Mouse (Mus musculus): ENCODE results near the gene Sectm1b. TPM values are rescaled to one million over a fixed set of nuclear protein-coding genes. Genes with fewer than 3 reads are reported as not detected.
"Not testable (repeated sequence)": the region's sequence is repeated elsewhere in the genome, so short reads cannot be mapped to it uniquely, and the experiment has no call there.

The Sectm1b gene
- polyA plus RNA-seq, 1 experiment from 2014 or later: not detected

DNA sequence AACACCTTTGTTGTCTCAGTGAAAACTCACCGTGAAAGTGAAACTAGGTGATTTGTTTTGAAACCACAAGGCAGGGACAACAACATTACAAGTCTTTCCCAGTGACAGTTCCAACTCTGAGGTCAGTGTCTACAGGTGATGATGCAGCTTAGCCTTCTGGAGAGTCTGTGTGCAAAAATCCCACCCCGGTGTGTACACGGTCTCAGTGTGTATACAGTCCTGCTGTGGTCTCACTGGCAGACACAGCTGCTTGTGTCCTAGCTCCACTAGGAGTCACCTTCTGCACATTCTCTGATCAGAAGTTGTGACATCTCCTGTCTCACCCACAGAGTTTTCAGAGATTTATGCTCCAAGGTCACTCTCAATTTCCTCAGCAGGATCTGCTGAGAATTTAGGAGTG lies 828 bp upstream of the Sectm1b start:
- no peak for ATAC-seq
- 90% methylated on average over 3 of the region's 3 CpGs for WGBS
- no peaks in the 10 kb centered on the region for H3K36me3 ChIP-seq

GRCm38 (mm10) chr11:121061615-121062014 lies 1.8 kb downstream of the Sectm1b start:
- WGBS: 87% methylated on average over 8 of the region's 8 CpGs
- Histone ChIP-seq H3K4me3 (replicated peaks) (no peak overlapping the region), H3K9ac (replicated peaks) (no peak overlapping the region), H3K36me3 (no peaks in the 10 kb centered on the region), H3K27me3 (no peaks in the 10 kb centered on the region), H3K4me2 (replicated peaks) (no peak overlapping the region), H3K9me3 (no peaks in the 10 kb centered on the region), H3K27ac (no peak overlapping the region), H3K4me1 (replicated peaks) (no peaks in the 10 kb centered on the region)
- ATAC-seq: no peak

More for the DNA sequence above, 828 bp upstream of the Sectm1b start:
- Histone ChIP-seq H3K27me3 (no peaks in the 10 kb centered on the region), H3K4me1 (replicated peaks) (no peaks in the 10 kb centered on the region), H3K4me3 (replicated peaks) (no peak overlapping the region), H3K9me3 (no peaks in the 10 kb centered on the region), H3K27ac (no peak overlapping the region), H3K9ac (replicated peaks) (no peak overlapping the region), H3K4me2 (replicated peaks) (no peak overlapping the region)

DNA sequence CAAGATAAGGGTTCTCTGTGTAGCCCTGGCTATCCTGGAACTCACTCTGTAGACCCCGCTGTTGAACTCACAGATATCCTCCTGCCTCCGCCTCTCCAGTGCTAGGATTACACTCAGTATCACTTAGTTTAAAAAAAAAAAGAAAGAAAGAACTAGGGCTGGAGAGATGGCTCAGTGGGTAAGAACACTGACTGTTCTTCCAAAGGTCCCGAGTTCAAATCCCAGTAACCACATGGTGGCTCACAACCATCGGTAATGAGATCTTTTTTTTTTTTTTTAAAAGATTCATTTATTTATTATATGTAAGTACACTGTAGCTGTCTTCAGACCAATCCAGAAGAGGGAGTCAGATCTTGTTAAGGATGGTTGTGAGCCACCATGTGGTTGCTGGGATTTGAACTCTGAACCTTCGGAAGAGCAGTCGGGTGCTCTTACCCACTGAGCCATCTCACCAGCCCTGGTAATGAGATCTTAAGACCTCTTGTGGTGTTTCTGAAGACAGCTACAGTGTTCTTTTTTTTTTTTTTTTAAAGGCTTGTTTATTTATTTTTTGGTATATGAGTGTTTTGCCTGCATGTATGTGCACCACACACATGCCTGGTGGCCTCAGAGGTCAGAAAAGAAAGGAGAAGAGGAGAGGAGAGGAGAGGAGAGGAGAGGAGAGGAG lies 2.8 kb downstream of the Sectm1b start:
- ATAC-seq; H3K36me3 ChIP-seq; H3K9ac ChIP-seq (replicated peaks); H3K4me3 ChIP-seq (replicated peaks); H3K9me3 ChIP-seq; H3K4me2 ChIP-seq (replicated peaks); H3K27me3 ChIP-seq; H3K27ac ChIP-seq; H3K4me1 ChIP-seq (replicated peaks): not testable (repeated sequence)
- 95% methylated on average over 6 of the region's 6 CpGs for WGBS

GRCm38 (mm10) chr11:121059471-121059870 lies 3.9 kb downstream of the Sectm1b start:
- 94% methylated on average over 4 of the region's 4 CpGs for WGBS
- Histone ChIP-seq H3K36me3 (no peaks in the 10 kb centered on the region), H3K4me3 (replicated peaks) (no peak overlapping the region), H3K4me2 (replicated peaks) (no peak overlapping the region), H3K27me3 (no peaks in the 10 kb centered on the region), H3K9me3 (no peaks in the 10 kb centered on the region), H3K9ac (replicated peaks) (no peak overlapping the region), H3K4me1 (replicated peaks) (no peaks in the 10 kb centered on the region), H3K27ac (no peak overlapping the region)
- ATAC-seq: no peak

- no peaks in the 10 kb centered on the region for H3K27me3 ChIP-seq
- ATAC-seq: no peak
- no peak overlapping the region for H3K4me2 ChIP-seq (replicated peaks)
- 89% methylated on average over 4 of the region's 4 CpGs for WGBS
- H3K4me1 ChIP-seq (replicated peaks): no peaks in the 10 kb centered on the region
- H3K9ac ChIP-seq (replicated peaks): no peak overlapping the region
- no peak overlapping the region for H3K4me3 ChIP-seq (replicated peaks)
- H3K27ac ChIP-seq: no peak overlapping the region
- H3K9me3 ChIP-seq: no peaks in the 10 kb centered on the region
- H3K36me3 ChIP-seq: no peaks in the 10 kb centered on the region
Observed at GRCm38 (mm10) chr11:121058956-121059355, 4.4 kb downstream of the Sectm1b start.

DNA sequence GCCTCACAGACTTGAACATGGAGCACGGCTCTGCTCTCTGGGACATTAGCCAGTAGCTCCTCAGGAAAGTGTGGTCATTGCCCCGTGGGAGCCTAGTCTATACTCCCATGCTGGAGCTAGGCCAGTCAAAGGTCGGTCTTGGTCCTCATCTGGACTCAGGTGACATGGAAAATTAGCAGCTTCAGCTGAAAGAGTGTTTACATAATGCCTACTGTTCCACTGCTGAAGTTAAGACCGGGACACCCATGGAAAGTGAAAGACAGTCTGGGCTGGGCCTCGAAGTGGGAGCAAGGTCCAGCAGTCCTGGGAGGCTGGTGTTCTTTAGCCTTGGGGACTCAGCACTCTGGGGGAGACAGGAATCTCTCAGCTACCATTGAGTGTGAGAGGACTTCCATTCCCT lies 5.2 kb downstream of the Sectm1b start:
- WGBS: 86% methylated on average over 5 of the region's 5 CpGs
- H3K36me3 ChIP-seq: no peaks in the 10 kb centered on the region
- H3K9me3 ChIP-seq: no peaks in the 10 kb centered on the region
- no peak overlapping the region for H3K9ac ChIP-seq (replicated peaks)
- no peak for ATAC-seq
- no peaks in the 10 kb centered on the region for H3K27me3 ChIP-seq
- H3K4me2 ChIP-seq (replicated peaks): no peak overlapping the region
- H3K4me1 ChIP-seq (replicated peaks): no peaks in the 10 kb centered on the region
- no peak overlapping the region for H3K27ac ChIP-seq
- no peak overlapping the region for H3K4me3 ChIP-seq (replicated peaks)

DNA sequence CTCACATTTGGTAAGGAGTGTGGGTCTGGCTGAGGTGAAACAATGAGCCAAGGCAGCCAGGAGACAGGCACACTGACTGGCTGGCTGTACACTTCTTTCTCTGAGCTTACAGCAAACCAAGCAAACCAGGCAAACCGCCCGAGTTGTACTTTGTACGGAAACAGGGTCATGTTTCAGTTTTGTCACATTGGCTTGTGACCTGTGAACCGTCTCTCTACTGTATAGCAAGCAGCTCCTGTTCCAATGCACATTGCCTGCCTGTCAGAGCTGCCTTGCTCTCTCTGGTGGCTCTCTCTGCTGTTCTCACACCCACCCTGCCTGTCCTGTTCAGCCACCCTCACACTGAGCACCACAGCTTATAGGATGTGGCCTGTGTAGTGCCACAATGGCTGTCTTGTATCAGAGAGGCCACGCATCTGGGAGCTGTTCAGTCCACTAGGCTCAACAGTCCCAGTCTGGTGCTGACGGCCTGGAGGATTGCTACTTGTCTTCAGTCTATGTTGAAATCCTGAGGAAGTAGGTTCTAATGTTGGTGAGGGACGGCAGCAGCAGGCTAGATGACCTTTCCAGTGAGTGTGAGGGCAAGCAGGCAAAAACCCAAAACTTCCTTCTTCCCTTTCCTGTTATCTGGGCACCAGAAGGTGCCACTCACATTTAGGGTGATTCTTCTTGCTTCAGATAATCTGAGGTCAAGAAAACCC lies 6.7 kb downstream of the Sectm1b start:
- WGBS: 81% methylated on average over 7 of the region's 7 CpGs
- Histone ChIP-seq H3K27me3 (no peaks in the 10 kb centered on the region), H3K27ac (no peak overlapping the region), H3K4me3 (replicated peaks) (no peak overlapping the region), H3K4me2 (replicated peaks) (no peak overlapping the region), H3K36me3 (no peaks in the 10 kb centered on the region), H3K9ac (replicated peaks) (no peak overlapping the region), H3K9me3 (no peaks in the 10 kb centered on the region), H3K4me1 (replicated peaks) (no peaks in the 10 kb centered on the region)
- no peak for ATAC-seq

GRCm38 (mm10) chr11:121053536-121053935 lies 9.8 kb downstream of the Sectm1b start:
- Histone ChIP-seq H3K4me1 (replicated peaks) (no peaks in the 10 kb centered on the region), H3K27me3 (no peaks in the 10 kb centered on the region), H3K27ac (no peak overlapping the region), H3K4me2 (replicated peaks) (no peak overlapping the region), H3K9ac (replicated peaks) (no peak overlapping the region), H3K9me3 (no peaks in the 10 kb centered on the region), H3K36me3 (no peaks in the 10 kb centered on the region), H3K4me3 (replicated peaks) (no peak overlapping the region)
- 14% methylated on average over 8 of the region's 8 CpGs for WGBS
- ATAC-seq: no peak

- no peak for ATAC-seq
- Histone ChIP-seq H3K27me3 (no peaks in the 10 kb centered on the region), H3K9me3 (no peaks in the 10 kb centered on the region), H3K4me1 (replicated peaks) (no peaks in the 10 kb centered on the region), H3K27ac (no peak overlapping the region), H3K36me3 (no peaks in the 10 kb centered on the region), H3K9ac (replicated peaks) (no peak overlapping the region), H3K4me3 (replicated peaks) (no peak overlapping the region), H3K4me2 (replicated peaks) (no peak overlapping the region)
- 78% methylated on average over 4 of the region's 4 CpGs for WGBS
Observed at GRCm38 (mm10) chr11:121052387-121052786, 11.0 kb downstream of the Sectm1b start.

DNA sequence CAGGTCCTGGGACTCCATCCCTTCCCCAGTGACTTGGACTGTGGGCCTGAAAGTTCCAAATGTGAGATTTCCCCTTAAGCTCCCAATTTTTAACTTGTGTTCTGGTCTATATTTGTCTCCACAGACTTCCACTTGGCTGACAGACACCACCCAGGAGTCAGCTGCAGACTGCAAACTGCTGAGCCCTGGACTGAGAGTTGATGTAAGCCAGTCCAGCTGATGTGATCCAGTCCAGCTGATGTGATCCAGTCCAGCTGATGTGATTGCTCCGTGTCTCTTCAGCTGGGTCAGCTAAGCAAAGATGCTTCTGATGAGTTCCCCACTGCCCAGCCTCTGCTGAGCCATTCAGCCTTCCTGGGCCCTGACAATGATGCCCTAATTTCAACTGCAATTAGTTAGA lies 11.6 kb downstream of the Sectm1b start:
- H3K9ac ChIP-seq (replicated peaks): no peak overlapping the region
- H3K4me2 ChIP-seq (replicated peaks): no peak overlapping the region
- H3K4me1 ChIP-seq (replicated peaks): no peaks in the 10 kb centered on the region
- no peaks in the 10 kb centered on the region for H3K36me3 ChIP-seq
- no peak overlapping the region for H3K27ac ChIP-seq
- H3K9me3 ChIP-seq: no peaks in the 10 kb centered on the region
- WGBS: 50% methylated on average over 1 of the region's 1 CpGs
- no peaks in the 10 kb centered on the region for H3K27me3 ChIP-seq
- H3K4me3 ChIP-seq (replicated peaks): no peak overlapping the region
- ATAC-seq: no peak

- no peak for ATAC-seq
- H3K9ac ChIP-seq (replicated peaks): no peak overlapping the region
- no peaks in the 10 kb centered on the region for H3K9me3 ChIP-seq
- WGBS: 74% methylated on average over 1 of the region's 1 CpGs
- no peak overlapping the region for H3K4me3 ChIP-seq (replicated peaks)
- no peaks in the 10 kb centered on the region for H3K4me1 ChIP-seq (replicated peaks)
- no peaks in the 10 kb centered on the region for H3K36me3 ChIP-seq
- H3K27me3 ChIP-seq: no peaks in the 10 kb centered on the region
- no peak overlapping the region for H3K27ac ChIP-seq
- no peak overlapping the region for H3K4me2 ChIP-seq (replicated peaks)
Observed at GRCm38 (mm10) chr11:121049840-121050239, 13.5 kb downstream of the Sectm1b start.

- Histone ChIP-seq H3K9ac (replicated peaks) (no peak overlapping the region), H3K4me1 (replicated peaks) (no peaks in the 10 kb centered on the region), H3K9me3 (no peaks in the 10 kb centered on the region), H3K4me2 (replicated peaks) (no peak overlapping the region), H3K36me3 (no peaks in the 10 kb centered on the region), H3K27ac (no peak overlapping the region), H3K4me3 (replicated peaks) (no peak overlapping the region), H3K27me3 (0 out of 2 replicates have a peak, but pooled peaks cover 8% of the 10 kb centered on the region)
- ATAC-seq: no peak
- 69% methylated on average over 2 of the region's 2 CpGs for WGBS
Observed at GRCm38 (mm10) chr11:121047826-121048399, 15.5 kb downstream of the Sectm1b start.

All from midbrain, embryonic 13.5 days (tissue).